Mouse (Mus musculus): ENCODE results near the gene Rnf111. TPM values are rescaled to one million over a fixed set of nuclear protein-coding genes. Genes with fewer than 3 reads are reported as not detected.
A peak's percentile ranks its signal among the peaks of the same experiment; 100 is the strongest.

Gene Rnf111
- polyA plus RNA-seq, 1 experiment from 2014 or later, result 13.1 TPM

DNA sequence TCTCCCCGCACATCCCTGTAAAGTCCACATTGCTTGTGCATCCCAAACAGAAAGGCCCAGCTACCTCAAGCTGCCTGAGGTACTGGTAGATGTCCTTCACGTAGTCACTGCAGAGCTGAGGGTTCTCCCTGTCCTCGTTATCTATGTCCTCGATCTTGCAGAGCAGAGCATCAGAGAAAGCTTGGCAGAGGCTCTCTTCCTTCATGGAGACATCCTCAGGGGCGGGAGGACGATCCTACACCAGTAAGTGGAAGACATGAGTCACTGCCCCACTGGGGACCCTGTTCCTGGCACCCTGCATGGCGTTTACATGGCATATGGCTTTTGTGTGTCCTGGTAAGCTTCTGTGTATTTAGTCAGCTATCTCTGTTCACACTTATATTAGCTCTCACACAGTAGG is 90.5 kb downstream of the Rnf111 start:
- Histone ChIP-seq H3K36me3 (ENCODE audit: control insufficient read depth, insufficient read depth) (peaks cover 76% of the 10 kb centered on the region), H3K4me2 (replicated peaks; ENCODE audit: low read depth) (no peak overlapping the region), H3K4me3 (ENCODE audit: low read depth, low read length) (no peak overlapping the region), H3K9ac (ENCODE audit: low read depth, low read length) (no peak overlapping the region), H3K4me1 (replicated peaks; ENCODE audit: control insufficient read depth, insufficient read depth, low read length) (no peaks in the 10 kb centered on the region), H3K27ac (ENCODE audit: low read depth, low read length) (no peak overlapping the region), H3K9me3 (ENCODE audit: control insufficient read depth) (no peaks in the 10 kb centered on the region), H3K27me3 (replicated peaks; ENCODE audit: control insufficient read depth, insufficient read depth, low read length) (no peaks in the 10 kb centered on the region)
- TF ChIP-seq CTCF (IDR thresholded peaks at IDR 0.05; ENCODE audit: low read depth), result no peak
- no peak for ATAC-seq
- 90% methylated on average over 7 of the region's 7 CpGs for WGBS

DNA sequence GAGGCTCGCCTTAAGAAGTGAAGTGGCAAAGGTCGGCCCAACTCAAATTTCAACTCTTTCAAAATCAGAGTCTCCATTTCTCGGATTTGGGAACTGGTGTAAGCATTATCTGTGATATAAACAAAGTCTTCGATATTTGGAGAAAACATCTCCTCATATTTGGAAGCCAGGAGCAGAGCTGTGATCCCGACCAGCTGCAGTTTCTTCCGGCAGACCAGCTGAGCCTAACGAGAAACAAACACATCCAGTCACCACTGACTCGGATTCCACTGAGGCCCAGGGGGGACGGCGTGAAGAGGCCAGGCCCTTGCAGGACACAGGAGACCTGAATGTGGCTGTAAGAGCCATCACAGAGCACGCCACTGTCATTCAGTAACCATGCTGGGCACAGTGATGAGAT is 92.9 kb downstream of the Rnf111 start:
- Histone ChIP-seq H3K36me3 (ENCODE audit: control insufficient read depth, insufficient read depth) (peaks cover 74% of the 10 kb centered on the region), H3K4me2 (replicated peaks; ENCODE audit: low read depth) (no peak overlapping the region), H3K27me3 (replicated peaks; ENCODE audit: control insufficient read depth, insufficient read depth, low read length) (no peaks in the 10 kb centered on the region), H3K9me3 (ENCODE audit: control insufficient read depth) (no peaks in the 10 kb centered on the region), H3K27ac (ENCODE audit: low read depth, low read length) (no peak overlapping the region), H3K9ac (ENCODE audit: low read depth, low read length) (no peak overlapping the region), H3K4me3 (ENCODE audit: low read depth, low read length) (no peak overlapping the region), H3K4me1 (replicated peaks; ENCODE audit: control insufficient read depth, insufficient read depth, low read length) (no peaks in the 10 kb centered on the region)
- ATAC-seq, result no peak
- TF ChIP-seq CTCF (IDR thresholded peaks at IDR 0.05; ENCODE audit: low read depth), result no peak
- WGBS, result 68% methylated on average over 11 of the region's 11 CpGs

DNA sequence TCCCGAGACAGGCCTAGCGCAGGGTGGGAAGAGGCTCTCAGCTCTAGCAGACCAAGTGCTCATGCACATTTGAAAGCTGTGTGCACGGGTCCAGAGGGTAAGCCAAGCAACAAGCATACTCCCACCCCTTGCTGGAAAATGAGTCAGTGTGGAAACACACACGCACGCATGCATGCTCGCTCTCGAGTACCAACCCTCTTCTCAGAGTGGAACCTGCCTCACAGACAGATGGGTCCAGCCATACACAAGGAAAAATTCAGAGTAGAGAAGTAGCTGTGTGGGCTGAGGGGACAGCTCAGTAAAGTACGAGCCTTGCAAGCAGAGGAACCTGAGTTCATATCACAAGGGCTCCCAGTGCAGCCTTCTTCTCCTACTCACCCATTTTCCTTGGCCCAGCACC is 93.8 kb downstream of the Rnf111 start:
- H3K9ac ChIP-seq (ENCODE audit: low read depth, low read length), result no peak overlapping the region
- no peak overlapping the region for H3K27ac ChIP-seq (ENCODE audit: low read depth, low read length)
- H3K27me3 ChIP-seq (replicated peaks; ENCODE audit: control insufficient read depth, insufficient read depth, low read length), result no peaks in the 10 kb centered on the region
- ATAC-seq, result no peak
- TF ChIP-seq CTCF (IDR thresholded peaks at IDR 0.05; ENCODE audit: low read depth), result no peak
- H3K4me3 ChIP-seq (ENCODE audit: low read depth, low read length), result no peak overlapping the region
- H3K9me3 ChIP-seq (ENCODE audit: control insufficient read depth), result no peaks in the 10 kb centered on the region
- no peak overlapping the region for H3K4me2 ChIP-seq (replicated peaks; ENCODE audit: low read depth)
- H3K4me1 ChIP-seq (replicated peaks; ENCODE audit: control insufficient read depth, insufficient read depth, low read length), result no peaks in the 10 kb centered on the region
- peaks cover 68% of the 10 kb centered on the region for H3K36me3 ChIP-seq (ENCODE audit: control insufficient read depth, insufficient read depth)
- WGBS, result 95% methylated on average over 8 of the region's 8 CpGs

DNA sequence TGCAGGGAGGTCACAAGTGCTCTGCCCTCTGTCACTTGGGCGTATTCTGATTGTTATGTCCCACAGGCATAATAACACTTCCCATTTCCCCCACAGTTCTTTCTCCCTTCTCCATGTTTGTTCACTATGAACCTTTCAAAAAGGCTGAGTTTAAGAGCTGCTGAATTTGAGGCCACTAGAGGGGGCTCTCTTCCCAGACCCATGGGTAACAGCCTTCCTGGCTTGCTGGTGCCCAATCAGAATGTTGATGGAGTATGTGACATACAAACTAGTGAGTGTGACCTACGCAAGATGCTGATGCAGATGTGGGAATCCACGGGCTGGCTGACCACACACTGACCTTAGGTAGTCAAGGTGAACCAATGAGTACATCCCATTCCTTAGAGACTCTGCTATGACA is 94.7 kb downstream of the Rnf111 start:
- no peak overlapping the region for H3K27ac ChIP-seq (ENCODE audit: low read depth, low read length)
- 91% methylated on average over 3 of the region's 3 CpGs for WGBS
- no peak overlapping the region for H3K9ac ChIP-seq (ENCODE audit: low read depth, low read length)
- no peaks in the 10 kb centered on the region for H3K4me1 ChIP-seq (replicated peaks; ENCODE audit: control insufficient read depth, insufficient read depth, low read length)
- no peaks in the 10 kb centered on the region for H3K9me3 ChIP-seq (ENCODE audit: control insufficient read depth)
- TF ChIP-seq CTCF (IDR thresholded peaks at IDR 0.05; ENCODE audit: low read depth), result peak; percentile 68
- H3K4me2 ChIP-seq (replicated peaks; ENCODE audit: low read depth), result no peak overlapping the region
- H3K27me3 ChIP-seq (replicated peaks; ENCODE audit: control insufficient read depth, insufficient read depth, low read length), result no peaks in the 10 kb centered on the region
- H3K4me3 ChIP-seq (ENCODE audit: low read depth, low read length), result no peak overlapping the region
- ATAC-seq, result no peak
- H3K36me3 ChIP-seq (ENCODE audit: control insufficient read depth, insufficient read depth), result peaks cover 61% of the 10 kb centered on the region

DNA sequence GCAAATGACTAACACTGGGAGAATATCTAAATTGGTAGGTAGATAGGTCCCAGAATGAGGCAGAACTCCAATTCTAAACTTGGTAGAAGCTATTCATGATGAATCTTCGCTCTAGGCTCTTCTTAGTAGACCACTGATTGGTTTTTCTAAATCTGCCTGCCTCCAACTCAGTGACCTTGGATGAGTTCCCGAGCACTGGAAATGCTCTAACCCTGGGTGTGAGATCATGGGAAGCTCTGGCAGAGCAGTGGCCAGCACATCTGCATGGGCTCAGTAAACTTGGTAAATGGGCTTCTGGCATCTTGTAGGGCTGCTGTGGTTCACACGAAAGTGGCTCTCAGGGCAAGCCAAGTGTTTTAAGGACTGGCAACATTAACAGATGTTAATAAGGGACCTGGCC is 96.9 kb downstream of the Rnf111 start:
- no peaks in the 10 kb centered on the region for H3K9me3 ChIP-seq (ENCODE audit: control insufficient read depth)
- WGBS, result 93% methylated on average over 3 of the region's 3 CpGs
- no peak for ATAC-seq

DNA sequence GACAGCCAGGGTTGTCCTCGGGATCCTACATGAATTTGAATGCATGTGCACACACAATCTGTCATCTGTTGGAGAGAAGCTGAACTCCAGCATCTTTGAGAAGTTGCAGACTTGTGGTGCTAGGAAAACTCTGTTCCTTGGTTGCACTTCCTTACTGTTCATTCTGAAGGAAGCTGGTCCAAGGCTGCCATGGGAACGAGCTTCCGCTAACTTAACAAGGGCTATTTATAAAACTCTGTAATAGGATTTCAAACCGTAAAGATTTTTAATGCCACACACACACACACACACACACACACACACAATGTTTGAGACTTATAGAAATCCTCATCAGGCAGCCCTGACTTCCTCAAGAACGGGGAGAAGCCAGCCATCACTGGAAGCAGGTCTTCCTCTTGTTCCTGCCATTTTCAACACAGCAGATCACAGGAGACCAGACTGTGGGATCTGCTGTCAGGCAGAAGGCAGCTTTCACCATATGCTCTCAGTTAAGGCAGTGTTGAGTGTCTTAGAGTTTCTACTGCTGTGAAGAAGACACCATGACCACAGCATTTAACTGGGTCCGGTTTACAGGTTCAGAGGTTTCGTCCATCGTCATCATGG is 101.5 kb downstream of the Rnf111 start:
- Histone ChIP-seq H3K4me1 (replicated peaks; ENCODE audit: control insufficient read depth, insufficient read depth, low read length) (no peaks in the 10 kb centered on the region), H3K27ac (ENCODE audit: low read depth, low read length) (no peak overlapping the region), H3K9ac (ENCODE audit: low read depth, low read length) (no peak overlapping the region), H3K27me3 (replicated peaks; ENCODE audit: control insufficient read depth, insufficient read depth, low read length) (no peaks in the 10 kb centered on the region), H3K4me3 (ENCODE audit: low read depth, low read length) (no peak overlapping the region), H3K9me3 (ENCODE audit: control insufficient read depth) (no peaks in the 10 kb centered on the region), H3K4me2 (replicated peaks; ENCODE audit: low read depth) (no peak overlapping the region), H3K36me3 (ENCODE audit: control insufficient read depth, insufficient read depth) (peaks cover 37% of the 10 kb centered on the region)
- ATAC-seq, result no peak
- no peak for TF ChIP-seq CTCF (IDR thresholded peaks at IDR 0.05; ENCODE audit: low read depth)
- 87% methylated on average over 8 of the region's 8 CpGs for WGBS

More for the DNA sequence above, 96.9 kb downstream of the Rnf111 start:
- no peaks in the 10 kb centered on the region for H3K27me3 ChIP-seq (replicated peaks; ENCODE audit: control insufficient read depth, insufficient read depth, low read length)
- peaks cover 45% of the 10 kb centered on the region for H3K36me3 ChIP-seq (ENCODE audit: control insufficient read depth, insufficient read depth)
- H3K4me1 ChIP-seq (replicated peaks; ENCODE audit: control insufficient read depth, insufficient read depth, low read length), result no peaks in the 10 kb centered on the region
- H3K9ac ChIP-seq (ENCODE audit: low read depth, low read length), result no peak overlapping the region
- TF ChIP-seq CTCF (IDR thresholded peaks at IDR 0.05; ENCODE audit: low read depth), result no peak
- H3K4me3 ChIP-seq (ENCODE audit: low read depth, low read length), result no peak overlapping the region
- no peak overlapping the region for H3K27ac ChIP-seq (ENCODE audit: low read depth, low read length)
- no peak overlapping the region for H3K4me2 ChIP-seq (replicated peaks; ENCODE audit: low read depth)

DNA sequence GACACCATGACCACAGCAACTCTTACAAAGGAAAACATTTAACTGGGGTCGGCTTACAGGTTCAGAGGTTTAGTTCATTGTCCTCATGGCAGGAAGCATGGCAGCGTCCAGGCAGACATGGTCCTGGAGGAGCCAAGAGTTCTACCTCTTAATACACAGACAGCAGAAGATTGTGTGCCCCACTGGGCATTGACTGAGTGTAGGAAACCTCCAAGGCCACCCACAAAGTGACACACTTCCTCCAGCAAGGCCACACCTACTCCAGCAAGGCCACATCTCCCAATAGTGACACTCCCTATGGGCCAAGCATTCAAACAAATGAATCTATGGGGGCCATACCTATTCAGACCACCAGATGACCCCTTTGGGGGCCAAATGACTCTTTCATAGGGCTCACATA is 107.4 kb downstream of the Rnf111 start:
- no peak overlapping the region for H3K4me3 ChIP-seq (ENCODE audit: low read depth, low read length)
- no peak overlapping the region for H3K4me2 ChIP-seq (replicated peaks; ENCODE audit: low read depth)
- H3K9ac ChIP-seq (ENCODE audit: low read depth, low read length), result no peak overlapping the region
- no peak for ATAC-seq
- WGBS, result 93% methylated on average over 2 of the region's 2 CpGs
- no peak overlapping the region for H3K27ac ChIP-seq (ENCODE audit: low read depth, low read length)
- peaks cover 60% of the 10 kb centered on the region for H3K36me3 ChIP-seq (ENCODE audit: control insufficient read depth, insufficient read depth)
- no peak for TF ChIP-seq CTCF (IDR thresholded peaks at IDR 0.05; ENCODE audit: low read depth)
- no peaks in the 10 kb centered on the region for H3K4me1 ChIP-seq (replicated peaks; ENCODE audit: control insufficient read depth, insufficient read depth, low read length)
- H3K9me3 ChIP-seq (ENCODE audit: control insufficient read depth), result no peaks in the 10 kb centered on the region
- no peaks in the 10 kb centered on the region for H3K27me3 ChIP-seq (replicated peaks; ENCODE audit: control insufficient read depth, insufficient read depth, low read length)

All from intestine, postnatal 0 days (tissue).